Mouse (Mus musculus) heart, embryonic 12.5 days (tissue): Measurements from ENCODE around the gene Dyrk1a. TPM values are rescaled to one million over a fixed set of nuclear protein-coding genes. Genes with fewer than 3 reads are reported as not detected.

Experiments
- ATAC-seq: fragments of 200-750 bp; cut with Nextera tagmentation; 2 replicates; pipeline ENCODE4 v1.8.0; 2017; ENCODE audit warnings: moderate TSS enrichment, moderate library complexity; ENCODE audit not compliant: insufficient number of reproducible peaks, low FRiP score
- H3K27ac ChIP-seq: fragments of 300-500 bp; sonication (generic); 2 replicates; pipeline ENCODE4 v1.5.1; 2016; ENCODE audit warnings: mild to moderate bottlenecking, moderate library complexity; ENCODE audit not compliant: poor library complexity, severe bottlenecking
- H3K27me3 ChIP-seq: fragments of 300-500 bp; sonication (generic); replicated peaks from 2 replicates; pipeline ENCODE4 v1.6.1; 2016; ENCODE audit warnings: mild to moderate bottlenecking, moderate library complexity
- H3K36me3 ChIP-seq: fragments of 300-500 bp; sonication (generic); 2 replicates; pipeline ENCODE4 v1.6.1; 2016; ENCODE audit warnings: mild to moderate bottlenecking, moderate library complexity
- H3K4me1 ChIP-seq: fragments of 300-500 bp; sonication (generic); replicated peaks from 2 replicates; pipeline ENCODE4 v1.6.1; 2016; ENCODE audit warnings: mild to moderate bottlenecking
- H3K4me2 ChIP-seq: fragments of 300-500 bp; sonication (generic); 2 replicates; pipeline ENCODE4 v1.6.1; 2016; ENCODE audit warnings: mild to moderate bottlenecking, moderate library complexity
- H3K4me3 ChIP-seq: fragments of 300-500 bp; sonication (generic); 2 replicates; pipeline ENCODE4 v1.5.1; 2016; ENCODE audit warnings: mild to moderate bottlenecking
- H3K9ac ChIP-seq: fragments of 300-500 bp; sonication (generic); 2 replicates; pipeline ENCODE4 v1.6.1; 2016; ENCODE audit warnings: mild to moderate bottlenecking, moderate library complexity
- H3K9me3 ChIP-seq: fragments of 300-500 bp; sonication (generic); replicated peaks from 2 replicates; pipeline ENCODE4 v1.6.1; 2016; ENCODE audit warnings: mild to moderate bottlenecking, moderate library complexity
- WGBS: fragments of 180-500 bp; shearing (Covaris S2); methylation state at CpG from one replicate; pipeline ENCODE4 v1.1.7; 2016; 5-methylcytosine and 5-hydroxymethylcytosine counted together
- polyA plus RNA-seq: library from polyadenylated mRNA; unstranded; fragments of >200 nt; fragmentation: Nextera tagmentation; extraction: Ambion mirVana; gene quantifications from 2 replicates; pipeline ENCODE4 v1.2.1, GENCODE M21; 2016

Gene Dyrk1a
- polyA plus RNA-seq, 1 experiment from 2014 or later = 7.9 TPM

DNA sequence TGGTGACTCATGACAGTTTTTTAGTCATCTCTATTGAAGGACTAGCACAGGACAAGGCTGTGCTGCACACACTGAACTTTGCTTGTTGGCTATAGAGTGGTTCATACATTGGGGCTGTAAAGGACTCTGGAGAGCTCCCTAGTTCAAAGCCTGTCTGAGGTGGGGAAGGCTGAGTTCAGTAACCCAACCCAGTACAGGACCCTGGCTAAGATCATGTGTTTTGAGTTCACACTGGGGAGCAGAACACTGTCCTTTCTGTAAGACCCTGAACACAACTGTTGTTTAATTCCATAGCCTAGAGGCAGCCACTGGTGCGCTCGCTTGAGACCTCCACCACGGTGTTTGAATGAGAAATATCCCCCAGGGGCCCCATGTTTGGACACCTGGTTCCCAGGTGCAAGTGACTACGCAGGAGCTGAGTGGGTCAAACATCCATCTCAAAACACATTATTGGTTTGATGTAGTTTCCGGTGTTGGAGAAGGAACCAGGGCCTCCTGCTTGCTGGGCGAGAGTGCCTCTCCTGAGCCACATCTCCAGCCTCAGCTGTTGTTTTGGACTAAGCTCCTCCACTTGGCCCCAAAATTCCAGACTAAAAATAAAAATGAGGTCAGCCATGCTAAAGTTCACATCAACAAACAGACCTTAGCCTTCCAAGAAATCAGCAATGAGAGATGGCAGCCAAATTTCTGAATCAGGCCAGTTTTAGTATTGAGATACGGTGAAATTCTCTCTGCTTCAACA lies 33.2 kb upstream of the Dyrk1a start:
- peaks cover 12% of the 10 kb centered on the region for H3K4me1 ChIP-seq
- peak overlapping the region; percentile 2; the same call in 1 of the 2 replicates for H3K27ac ChIP-seq
- H3K9me3 ChIP-seq = no peaks in the 10 kb centered on the region
- H3K9ac ChIP-seq = no peak overlapping the region
- no peak for ATAC-seq
- H3K36me3 ChIP-seq = no peaks in the 10 kb centered on the region
- H3K4me3 ChIP-seq = no peak overlapping the region
- H3K4me2 ChIP-seq = no peak overlapping the region
- 77% methylated on average over 7 of the region's 7 CpGs for WGBS
- no peaks in the 10 kb centered on the region for H3K27me3 ChIP-seq

DNA sequence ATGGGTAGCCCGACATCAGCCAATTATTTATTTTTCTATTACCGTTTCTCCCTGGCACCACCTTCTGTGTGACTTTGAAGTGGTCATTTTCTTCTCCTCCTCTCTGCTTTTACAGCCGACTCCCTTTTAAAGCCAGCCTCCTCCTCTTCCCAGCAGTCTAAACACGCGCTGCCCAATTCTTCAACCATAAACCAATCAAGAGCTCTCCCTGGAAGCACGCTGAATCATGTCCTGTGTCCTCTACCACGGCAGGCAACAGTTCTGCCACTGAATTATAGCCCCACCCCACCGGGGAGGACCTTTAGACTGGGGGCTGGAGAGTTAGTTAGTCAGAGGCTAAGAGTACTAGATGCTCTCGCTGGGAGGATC lies 32.7 kb upstream of the Dyrk1a start:
- Histone ChIP-seq H3K9ac (no peak overlapping the region), H3K4me3 (no peak overlapping the region), H3K4me1 (peaks cover 12% of the 10 kb centered on the region), H3K4me2 (no peak overlapping the region), H3K9me3 (no peaks in the 10 kb centered on the region), H3K27ac (peak overlapping the region; percentile 2; the same call in 1 of the 2 replicates), H3K27me3 (no peaks in the 10 kb centered on the region), H3K36me3 (no peaks in the 10 kb centered on the region)
- WGBS = 65% methylated on average over 9 of the region's 9 CpGs
- 0 out of 2 replicates have a peak, but pooled peaks have one; percentile 2 for ATAC-seq

- Histone ChIP-seq H3K4me2 (no peak overlapping the region), H3K4me1 (peaks cover 25% of the 10 kb centered on the region), H3K9ac (no peak overlapping the region), H3K36me3 (no peaks in the 10 kb centered on the region), H3K27me3 (no peaks in the 10 kb centered on the region), H3K9me3 (0 out of 2 replicates have a peak, but pooled peaks cover 1% of the 10 kb centered on the region), H3K4me3 (no peak overlapping the region), H3K27ac (no peak overlapping the region)
- ATAC-seq = no peak
- 92% methylated on average over 9 of the region's 9 CpGs for WGBS
Observed at GRCm38 (mm10) chr16:94540140-94540539, 29.7 kb upstream of the Dyrk1a start.

- no peak for ATAC-seq
- no peak overlapping the region for H3K4me2 ChIP-seq
- no peak overlapping the region for H3K9ac ChIP-seq
- no peak overlapping the region for H3K27ac ChIP-seq
- H3K4me1 ChIP-seq = peaks cover 15% of the 10 kb centered on the region
- 0 out of 2 replicates have a peak, but pooled peaks cover 3% of the 10 kb centered on the region for H3K9me3 ChIP-seq
- no peaks in the 10 kb centered on the region for H3K36me3 ChIP-seq
- no peak overlapping the region for H3K4me3 ChIP-seq
- WGBS = 94% methylated on average over 8 of the region's 8 CpGs
- no peaks in the 10 kb centered on the region for H3K27me3 ChIP-seq
Observed at GRCm38 (mm10) chr16:94542898-94543297, 26.9 kb upstream of the Dyrk1a start.

GRCm38 (mm10) chr16:94544540-94545105 lies 25.2 kb upstream of the Dyrk1a start:
- H3K9ac ChIP-seq = 0 out of 2 replicates have a peak overlapping the region, but pooled peaks have one; percentile 13
- peak overlapping the region; percentile 89 for H3K27ac ChIP-seq
- peaks cover 15% of the 10 kb centered on the region for H3K4me1 ChIP-seq
- ATAC-seq = peak; percentile 59
- H3K27me3 ChIP-seq = no peaks in the 10 kb centered on the region
- no peak overlapping the region for H3K4me3 ChIP-seq
- 0 out of 2 replicates have a peak, but pooled peaks cover 3% of the 10 kb centered on the region for H3K9me3 ChIP-seq
- 27% methylated on average over 11 of the region's 11 CpGs for WGBS
- H3K36me3 ChIP-seq = no peaks in the 10 kb centered on the region
- H3K4me2 ChIP-seq = peak overlapping the region; percentile 35

- Histone ChIP-seq H3K9ac (no peak overlapping the region), H3K36me3 (no peaks in the 10 kb centered on the region), H3K4me2 (no peak overlapping the region), H3K27me3 (no peaks in the 10 kb centered on the region), H3K9me3 (0 out of 2 replicates have a peak, but pooled peaks cover 3% of the 10 kb centered on the region), H3K27ac (peak overlapping the region; percentile 8; the same call in 1 of the 2 replicates), H3K4me1 (peaks cover 15% of the 10 kb centered on the region), H3K4me3 (no peak overlapping the region)
- no peak for ATAC-seq
- 48% methylated on average over 8 of the region's 8 CpGs for WGBS
Observed at GRCm38 (mm10) chr16:94545781-94546562, 23.8 kb upstream of the Dyrk1a start.

DNA sequence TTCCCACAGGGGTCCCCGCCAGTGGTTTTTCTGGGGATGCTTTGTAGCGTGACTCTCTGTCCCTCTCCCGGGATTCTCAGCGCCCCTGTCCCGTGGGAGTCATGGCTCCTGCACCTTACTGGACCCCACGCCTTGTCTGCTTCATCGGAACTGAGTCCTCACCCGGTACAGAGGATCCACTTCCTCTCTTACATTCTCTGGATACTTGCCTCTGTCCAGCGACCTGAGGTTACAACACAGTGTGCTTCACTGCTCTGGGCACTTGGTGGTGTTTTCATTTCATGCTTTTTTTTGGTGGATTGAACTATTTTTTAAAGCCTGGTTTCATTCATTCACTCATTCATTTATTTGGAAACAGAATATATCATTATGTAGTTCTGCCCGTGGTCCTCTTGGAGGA lies 20.0 kb upstream of the Dyrk1a start:
- ATAC-seq = no peak
- Histone ChIP-seq H3K36me3 (no peaks in the 10 kb centered on the region), H3K4me2 (no peak overlapping the region), H3K9ac (no peak overlapping the region), H3K4me3 (no peak overlapping the region), H3K4me1 (peaks cover 10% of the 10 kb centered on the region), H3K27ac (no peak overlapping the region), H3K27me3 (no peaks in the 10 kb centered on the region), H3K9me3 (0 out of 2 replicates have a peak, but pooled peaks cover 3% of the 10 kb centered on the region)
- WGBS = 53% methylated on average over 10 of the region's 10 CpGs

GRCm38 (mm10) chr16:94551934-94552333 lies 17.9 kb upstream of the Dyrk1a start:
- Histone ChIP-seq H3K36me3 (no peaks in the 10 kb centered on the region), H3K4me2 (no peak overlapping the region), H3K4me3 (no peak overlapping the region), H3K27me3 (no peaks in the 10 kb centered on the region), H3K4me1 (peaks cover 5% of the 10 kb centered on the region), H3K9ac (no peak overlapping the region), H3K27ac (no peak overlapping the region), H3K9me3 (no peaks in the 10 kb centered on the region)
- ATAC-seq = no peak

- 73% methylated on average over 7 of the region's 7 CpGs for WGBS
- no peak overlapping the region for H3K4me2 ChIP-seq
Observed at GRCm38 (mm10) chr16:94555346-94555745, 14.5 kb upstream of the Dyrk1a start.

GRCm38 (mm10) chr16:94556228-94556627 lies 13.6 kb upstream of the Dyrk1a start:
- Histone ChIP-seq H3K9me3 (no peaks in the 10 kb centered on the region), H3K27ac (no peak overlapping the region), H3K4me1 (peaks cover 29% of the 10 kb centered on the region), H3K9ac (no peak overlapping the region), H3K4me2 (no peak overlapping the region), H3K27me3 (no peaks in the 10 kb centered on the region), H3K36me3 (no peaks in the 10 kb centered on the region), H3K4me3 (no peak overlapping the region)
- WGBS = 87% methylated on average over 5 of the region's 5 CpGs
- no peak for ATAC-seq

More at GRCm38 (mm10) chr16:94555346-94555745, 14.5 kb upstream of the Dyrk1a start:
- no peak for ATAC-seq
- no peaks in the 10 kb centered on the region for H3K9me3 ChIP-seq
- no peak overlapping the region for H3K4me3 ChIP-seq
- no peaks in the 10 kb centered on the region for H3K27me3 ChIP-seq
- peaks cover 21% of the 10 kb centered on the region for H3K4me1 ChIP-seq
- H3K36me3 ChIP-seq = no peaks in the 10 kb centered on the region
- no peak overlapping the region for H3K9ac ChIP-seq
- H3K27ac ChIP-seq = no peak overlapping the region

DNA sequence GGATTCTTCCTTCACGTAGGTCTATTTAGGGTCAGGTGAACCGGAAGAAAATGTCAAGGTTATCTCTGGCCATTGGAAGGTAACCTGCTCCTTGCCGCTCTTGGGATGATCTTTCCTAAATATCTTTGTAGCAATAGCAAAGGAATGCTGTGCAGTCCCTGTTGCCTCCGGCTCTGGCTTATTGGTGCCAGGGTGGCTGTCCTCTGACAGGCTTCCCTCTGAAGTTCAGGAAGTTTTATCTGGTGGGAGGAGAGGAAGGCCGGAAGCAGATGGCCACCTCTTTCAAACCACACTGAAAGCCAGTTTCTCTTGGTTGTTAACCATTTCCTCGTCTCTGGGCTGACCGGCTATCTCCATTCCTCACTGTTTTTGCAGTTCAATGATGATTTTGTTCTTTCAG lies 10.5 kb upstream of the Dyrk1a start:
- no peak overlapping the region for H3K4me3 ChIP-seq
- H3K27ac ChIP-seq = peak overlapping the region; percentile 80

More for the DNA sequence above, 10.5 kb upstream of the Dyrk1a start:
- ATAC-seq = peak; percentile 41; the same call in 1 of the 2 replicates
- no peaks in the 10 kb centered on the region for H3K9me3 ChIP-seq
- H3K4me2 ChIP-seq = peak overlapping the region; percentile 41
- no peaks in the 10 kb centered on the region for H3K27me3 ChIP-seq
- peaks cover 28% of the 10 kb centered on the region for H3K4me1 ChIP-seq
- WGBS = 13% methylated on average over 7 of the region's 7 CpGs
- H3K9ac ChIP-seq = no peak overlapping the region
- H3K36me3 ChIP-seq = no peaks in the 10 kb centered on the region
